Mouse (Mus musculus) c-Kit-negative CD71-positive TER-119-positive erythroid progenitor cells, embryonic 14.5 days (primary cell): ENCODE data around the gene Hnrnpf.

ENCODE experiments used
- DNase-seq: peaks from one replicate; pipeline ENCODE4 v3.0.0-alpha.2; 2013; ENCODE audit warnings: low read depth, low spot score

Gene Hnrnpf

DNA sequence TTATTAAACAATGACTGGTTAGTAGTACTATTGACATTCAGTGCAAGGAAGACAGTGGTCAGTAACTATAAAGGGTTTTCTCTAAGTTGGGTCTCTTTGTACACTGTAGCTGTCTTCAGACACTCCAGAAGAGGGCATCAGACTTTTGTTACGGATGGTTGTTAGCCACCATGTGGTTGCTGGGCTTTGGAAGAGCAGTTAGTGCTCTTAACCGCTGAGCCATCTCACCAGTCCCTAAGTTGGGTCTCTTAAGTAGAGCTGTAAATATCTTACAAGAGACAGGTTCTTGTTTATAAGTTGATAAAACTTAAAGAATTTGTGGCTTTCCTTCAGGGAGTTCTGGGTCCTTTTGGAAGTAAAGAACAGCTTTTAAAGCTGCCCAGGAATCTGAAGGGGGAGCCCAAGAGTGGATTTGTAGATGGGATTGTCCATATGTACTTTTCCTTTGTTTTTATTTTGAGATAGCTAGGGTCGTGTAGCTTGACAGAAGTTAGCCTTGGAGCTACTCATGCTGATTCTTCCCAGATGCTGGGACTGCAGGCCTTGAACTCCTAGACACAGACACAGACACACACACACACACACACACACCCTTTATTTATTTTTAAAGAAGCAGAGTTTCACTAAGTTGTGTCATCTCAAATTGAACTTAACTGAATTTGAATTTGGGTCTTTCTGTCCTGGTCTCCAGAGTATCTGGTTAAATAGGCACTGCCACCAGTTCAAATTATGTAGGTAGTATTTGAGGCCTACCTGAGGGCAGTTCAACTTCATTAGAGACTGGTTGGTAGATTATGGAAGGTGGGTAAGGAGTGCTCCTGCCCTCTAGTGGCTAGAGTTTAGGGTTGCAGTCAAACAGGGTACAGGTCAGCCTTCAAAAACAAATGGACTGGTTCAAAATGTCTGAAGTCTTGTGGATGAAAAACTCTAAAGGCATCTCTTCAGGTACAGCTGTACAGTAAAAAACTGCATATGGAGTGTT, 20.8 kb downstream of the Hnrnpf start:
- peak; percentile 72 for DNase-seq

GRCm38 (mm10) chr6:117922041-117922440, 21.9 kb downstream of the Hnrnpf start:
- DNase-seq: no peak

DNA sequence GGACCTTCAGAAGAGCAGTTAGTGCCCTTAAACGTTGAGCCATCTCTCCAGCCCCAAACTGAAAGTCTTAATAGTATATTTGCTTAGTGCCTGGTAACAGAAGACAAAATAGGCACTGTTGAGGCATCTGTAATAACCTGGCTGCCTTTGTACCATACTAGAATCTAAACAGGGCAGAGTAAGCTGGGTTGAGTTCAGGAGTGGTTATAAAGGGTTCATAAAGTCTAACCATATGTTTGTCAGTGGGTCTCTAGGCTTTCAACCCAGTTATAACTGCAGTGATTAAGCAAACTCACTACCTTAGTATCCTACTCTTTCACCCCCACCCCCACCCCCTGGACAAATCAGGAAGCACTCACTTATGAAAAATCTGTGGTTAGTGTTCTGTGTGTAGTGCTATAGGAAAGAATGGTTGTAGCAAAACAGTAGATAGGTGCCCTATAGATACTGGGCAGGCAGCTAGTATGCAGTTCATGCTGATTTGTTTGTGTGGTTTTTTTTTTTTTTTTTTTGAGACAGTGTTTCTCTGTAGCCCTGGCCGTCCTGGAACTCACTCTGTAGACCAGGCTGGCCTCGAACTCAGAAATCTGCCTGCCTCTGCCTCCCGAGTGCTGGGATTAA, 26.9 kb downstream of the Hnrnpf start:
- no peak for DNase-seq

- no peak for DNase-seq
These were observed 27.8 kb downstream of the Hnrnpf start for GRCm38 (mm10) chr6:117927955-117928354.

DNA sequence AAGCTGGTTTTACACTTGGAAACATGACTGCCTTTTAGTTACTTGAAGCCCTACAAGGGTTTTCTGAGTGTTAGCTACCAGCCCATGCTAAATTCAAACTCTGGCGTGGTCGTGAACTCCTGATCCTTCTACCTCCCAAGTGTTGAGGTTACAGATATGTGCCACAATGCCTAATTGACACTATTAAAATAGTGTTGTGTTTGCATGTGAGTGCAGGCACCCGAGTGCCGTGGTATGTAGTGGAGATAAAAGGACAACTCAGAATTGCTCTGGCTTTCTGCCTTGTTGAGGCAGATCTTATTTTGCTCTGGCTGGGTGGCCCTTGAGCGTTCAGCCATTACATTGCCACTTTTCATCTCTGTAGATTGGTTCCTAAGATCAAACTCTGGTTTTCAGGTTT, 28.6 kb downstream of the Hnrnpf start:
- DNase-seq: no peak

DNA sequence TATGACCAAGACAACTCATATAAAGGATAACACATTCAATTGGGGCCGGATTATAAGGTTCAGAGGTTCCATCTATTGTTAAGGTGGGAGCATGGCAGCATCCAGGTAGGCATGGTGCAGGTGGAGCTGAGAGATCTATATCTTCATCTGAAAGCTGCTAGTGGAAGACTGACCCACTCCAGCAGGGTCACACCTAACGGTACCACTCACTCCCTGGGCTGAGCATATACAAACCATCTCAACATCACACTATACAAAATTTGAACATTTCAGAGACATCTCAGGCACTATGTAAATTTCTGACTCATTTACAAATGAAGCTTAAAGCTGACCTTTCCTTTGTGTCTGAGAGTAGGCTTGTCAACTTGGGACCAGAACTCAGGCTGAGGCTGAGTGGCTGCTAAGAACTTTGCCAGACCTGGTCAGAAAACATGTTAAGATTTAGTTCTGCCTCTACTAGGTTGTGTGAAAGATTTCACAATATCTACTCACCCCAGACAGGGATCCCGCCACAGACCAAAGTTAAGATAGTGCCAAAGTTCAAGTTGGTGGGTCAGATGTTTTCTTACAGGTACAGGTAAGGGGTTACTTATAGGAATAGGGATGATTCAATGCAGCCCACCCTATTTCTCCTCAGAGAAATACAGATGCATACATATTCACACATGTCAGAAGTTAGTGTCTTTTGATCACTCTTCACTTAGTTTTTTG, 30.0 kb downstream of the Hnrnpf start:
- DNase-seq: no peak

DNA sequence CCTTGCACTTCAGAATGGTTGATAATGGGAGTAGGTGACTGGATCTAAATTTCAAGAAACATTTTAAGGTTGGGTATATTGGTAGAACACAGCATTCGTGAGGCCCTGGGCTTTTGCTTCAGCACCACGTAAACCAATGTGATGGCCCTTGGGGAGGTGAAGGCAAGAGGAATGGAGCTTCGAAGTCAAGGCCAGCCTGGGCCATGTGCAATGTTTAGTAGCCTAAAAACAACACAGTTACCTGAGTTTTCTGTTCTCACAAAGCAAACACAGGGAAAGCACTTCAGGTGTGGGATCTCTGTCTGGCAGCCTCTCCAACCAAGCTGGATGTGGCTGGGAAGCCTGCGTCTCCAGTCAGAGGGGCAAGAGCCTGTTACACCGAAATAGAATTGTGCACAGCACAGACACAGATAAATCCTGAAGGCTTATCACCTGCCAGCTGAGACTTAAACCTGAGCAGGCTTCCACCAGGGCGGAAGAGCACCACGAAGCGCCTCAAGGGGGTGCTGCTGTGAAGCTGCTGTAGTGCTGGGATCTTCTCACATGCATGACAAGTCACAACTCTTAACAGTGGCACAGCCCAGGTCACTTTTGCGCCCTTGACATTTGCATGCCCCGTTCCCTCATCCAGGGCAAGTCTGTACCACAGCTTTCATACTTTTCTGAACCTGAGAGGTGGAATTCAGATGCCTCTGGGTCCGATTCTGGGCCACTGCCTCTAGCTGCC, 32.4 kb downstream of the Hnrnpf start:
- DNase-seq: no peak

GRCm38 (mm10) chr6:117934301-117934700, 34.2 kb downstream of the Hnrnpf start:
- DNase-seq: no peak

GRCm38 (mm10) chr6:117935681-117936612, 35.8 kb downstream of the Hnrnpf start:
- DNase-seq: no peak

GRCm38 (mm10) chr6:117937222-117937932, 37.3 kb downstream of the Hnrnpf start, which contains the start of gene Fxyd4:
Gene Fxyd4 (minus strand): TSS chr6:117937692.
- DNase-seq: no peak

DNA sequence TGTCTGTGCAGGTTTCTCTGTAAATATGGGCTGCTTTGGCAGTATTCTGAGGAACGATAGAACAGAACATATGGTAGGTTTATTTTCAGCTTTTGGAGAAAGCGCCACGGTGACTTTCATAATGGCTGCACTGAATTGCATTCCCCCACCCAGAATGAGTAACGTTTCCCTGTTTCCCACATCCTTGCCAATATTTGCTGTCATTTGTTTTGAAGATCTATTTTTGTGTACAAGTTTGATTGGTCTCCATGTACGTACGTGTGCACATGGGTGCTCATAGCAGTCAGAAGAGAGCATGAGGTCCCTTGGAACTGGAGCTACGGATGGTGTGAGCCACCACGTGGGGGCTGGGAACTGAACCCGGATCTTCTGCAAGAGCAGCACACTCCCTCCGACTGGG, 38.8 kb downstream of the Hnrnpf start:
- DNase-seq: no peak

DNA sequence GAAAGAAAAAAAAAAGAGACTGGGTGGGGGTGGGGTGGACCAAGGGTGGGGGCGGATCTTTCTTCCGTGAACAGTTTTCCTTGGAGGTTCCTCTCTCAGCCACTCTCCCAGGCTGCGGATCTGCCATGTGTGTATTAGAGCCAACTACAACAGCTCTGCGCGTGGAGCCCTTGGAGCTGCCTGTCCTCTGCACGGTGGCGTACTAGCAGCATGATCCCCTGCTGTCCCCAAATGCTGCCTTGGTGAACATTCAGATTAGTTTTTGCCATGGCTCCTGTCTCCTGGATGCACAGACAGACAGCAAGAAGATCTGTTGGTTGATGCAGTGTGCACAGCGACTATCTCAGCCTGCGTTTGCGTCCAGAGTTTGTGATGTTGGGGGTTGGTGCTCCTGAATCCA, 42.6 kb downstream of the Hnrnpf start:
- no peak for DNase-seq

DNA sequence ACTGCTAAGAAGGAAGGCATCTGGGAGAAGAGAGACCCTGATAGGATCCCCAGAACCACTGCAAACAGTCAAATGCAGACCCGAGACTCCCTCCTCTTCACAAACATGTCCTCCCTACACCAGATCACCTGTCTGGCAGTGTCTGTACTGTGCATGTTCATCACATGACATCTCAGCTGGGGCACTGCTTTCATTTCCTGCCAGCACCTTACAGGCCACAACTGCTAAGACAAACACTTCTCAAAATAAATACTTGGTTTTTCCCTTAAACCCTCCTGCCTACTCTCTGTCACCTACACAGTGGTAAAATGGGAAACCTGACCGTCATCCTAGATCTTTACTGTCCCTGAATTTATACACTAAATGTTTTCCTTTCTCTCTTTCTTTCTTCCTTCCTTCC, 43.8 kb downstream of the Hnrnpf start:
- DNase-seq: no peak

GRCm38 (mm10) chr6:117952330-117952729, 52.2 kb downstream of the Hnrnpf start:
- DNase-seq: no peak

GRCm38 (mm10) chr6:117956161-117956560, 56.0 kb downstream of the Hnrnpf start:
- DNase-seq: no peak

- no peak for DNase-seq
These were observed 56.9 kb downstream of the Hnrnpf start for GRCm38 (mm10) chr6:117956851-117957501.

DNA sequence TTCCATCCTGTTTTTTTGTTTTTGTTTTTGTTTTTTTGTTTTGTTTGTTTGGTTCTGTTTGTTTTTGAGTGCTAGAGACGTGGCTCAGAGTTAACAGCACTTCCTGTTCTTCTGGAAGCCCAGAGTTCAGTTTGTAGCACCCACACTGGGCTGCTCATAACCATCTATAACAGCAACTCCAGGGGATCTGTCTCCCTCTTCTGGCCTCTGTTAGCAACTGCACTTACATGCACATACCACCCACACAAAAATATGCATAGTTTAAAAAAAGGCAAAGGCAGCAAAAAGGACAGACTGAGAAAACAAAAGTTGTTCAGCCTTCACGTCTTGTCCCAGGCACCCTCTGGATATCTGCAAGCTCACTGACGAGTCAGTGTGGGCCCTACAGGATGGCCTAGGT, 63.1 kb downstream of the Hnrnpf start:
- DNase-seq: no peak

GRCm38 (mm10) chr6:117966729-117967128, 66.6 kb downstream of the Hnrnpf start:
- DNase-seq: no peak
